Mouse (Mus musculus) intestine, embryonic 14.5 days (tissue): ENCODE data around the gene Dio2. TPM values are rescaled to one million over a fixed set of nuclear protein-coding genes. Genes with fewer than 3 reads are reported as not detected.

Source experiments
- ATAC-seq: fragments of 200-750 bp; cut with Nextera tagmentation; replicated peaks from 2 replicates; pipeline ENCODE4 v1.8.0; 2017; ENCODE audit warnings: low read depth, moderate number of reproducible peaks, moderate TSS enrichment, moderate library complexity; ENCODE audit not compliant: low FRiP score, low TSS enrichment
- DNase-seq: peaks from one replicate; pipeline ENCODE4 v3.0.0-alpha.2; 2018; ENCODE audit warnings: low spot score
- H3K27ac ChIP-seq: fragments of 300-500 bp; sonication (generic); 2 replicates; pipeline ENCODE4 v1.5.1; 2014; ENCODE audit warnings: low read depth, mild to moderate bottlenecking, control low read depth
- H3K27me3 ChIP-seq: fragments of 300-500 bp; sonication (generic); replicated peaks from 2 replicates; pipeline ENCODE4 v1.6.1; 2014; ENCODE audit warnings: low read length, control low read depth; ENCODE audit not compliant: control insufficient read depth, insufficient read depth
- H3K36me3 ChIP-seq: fragments of 300-500 bp; sonication (generic); 2 replicates; pipeline ENCODE4 v1.6.1; 2014; ENCODE audit warnings: low read length, control low read depth; ENCODE audit not compliant: control insufficient read depth, insufficient read depth
- H3K4me1 ChIP-seq: fragments of 300-500 bp; sonication (generic); replicated peaks from 2 replicates; pipeline ENCODE4 v1.6.1; 2014; ENCODE audit warnings: low read length, control low read depth, mixed read lengths; ENCODE audit not compliant: control insufficient read depth, insufficient read depth
- H3K4me2 ChIP-seq: fragments of 300-500 bp; sonication (generic); 2 replicates; pipeline ENCODE4 v1.6.1; 2014; ENCODE audit warnings: low read length
- H3K4me3 ChIP-seq: fragments of 300-500 bp; sonication (generic); 2 replicates; pipeline ENCODE4 v1.5.1; 2014; ENCODE audit warnings: low read depth, low read length, control low read depth, mixed read lengths
- H3K9ac ChIP-seq: fragments of 300-500 bp; sonication (generic); 2 replicates; pipeline ENCODE4 v1.6.1; 2014; ENCODE audit warnings: mild to moderate bottlenecking, low read length
- H3K9me3 ChIP-seq: fragments of 300-500 bp; sonication (generic); 2 replicates; pipeline ENCODE4 v1.6.1; 2016; ENCODE audit warnings: low read length, control low read depth; ENCODE audit not compliant: control insufficient read depth
- WGBS: fragments of 180-500 bp; shearing (Covaris S2); extraction: QIAGEN DNeasy Blood & Tissue Kit; methylation state at CpG from one replicate; pipeline ENCODE4 v1.1.7; 2014; 5-methylcytosine and 5-hydroxymethylcytosine counted together
- polyA plus RNA-seq: library from polyadenylated mRNA; unstranded; fragments of >200 nt; fragmentation: Nextera tagmentation; extraction: Ambion mirVana; gene quantifications from 2 replicates; pipeline ENCODE4 v1.2.1, GENCODE M21; 2014

The Dio2 gene
- polyA plus RNA-seq, 1 experiment from 2014 or later, result 0.15 TPM

- 48% methylated on average over 10 of the region's 10 CpGs for WGBS
- ATAC-seq (no peak), DNase-seq (peak; percentile 62)
Measured at GRCm38 (mm10) chr12:90729648-90730047, 8.6 kb downstream of the Dio2 start.

DNA sequence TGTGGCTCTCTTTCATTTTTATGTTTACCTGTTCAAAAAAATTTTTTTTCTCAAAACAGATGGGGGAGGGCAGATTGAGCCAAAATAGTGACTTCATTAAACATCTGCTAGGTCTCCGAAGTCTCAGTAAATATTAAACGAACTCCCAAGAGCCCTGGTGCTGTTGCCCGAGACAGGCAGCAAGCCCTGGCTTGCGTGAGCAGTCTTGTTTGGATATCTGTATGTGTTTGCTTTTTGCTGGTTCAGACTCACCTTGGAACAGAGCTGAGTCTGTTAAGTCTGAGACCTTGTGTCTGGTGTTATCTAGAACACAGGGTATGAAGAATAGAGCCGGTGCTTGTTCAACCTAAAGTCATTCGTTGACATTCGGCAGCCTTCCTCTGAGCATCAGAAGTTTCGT, 13.1 kb downstream of the Dio2 start:
- no peak for DNase-seq
- Histone ChIP-seq H3K4me1 (no peaks in the 10 kb centered on the region), H3K27ac (no peak overlapping the region), H3K9ac (no peak overlapping the region), H3K36me3 (no peaks in the 10 kb centered on the region), H3K4me2 (no peak overlapping the region), H3K4me3 (no peak overlapping the region), H3K27me3 (no peaks in the 10 kb centered on the region), H3K9me3 (no peaks in the 10 kb centered on the region)
- 54% methylated on average over 8 of the region's 8 CpGs for WGBS
- ATAC-seq, result no peak

More at GRCm38 (mm10) chr12:90729648-90730047, 8.6 kb downstream of the Dio2 start:
- Histone ChIP-seq H3K4me2 (no peak overlapping the region), H3K27ac (no peak overlapping the region), H3K9me3 (no peaks in the 10 kb centered on the region), H3K36me3 (no peaks in the 10 kb centered on the region), H3K9ac (no peak overlapping the region), H3K4me1 (no peaks in the 10 kb centered on the region), H3K27me3 (no peaks in the 10 kb centered on the region), H3K4me3 (no peak overlapping the region)

GRCm38 (mm10) chr12:90724644-90725043, 13.6 kb downstream of the Dio2 start:
- Histone ChIP-seq H3K36me3 (no peaks in the 10 kb centered on the region), H3K9ac (no peak overlapping the region), H3K4me2 (no peak overlapping the region), H3K27ac (no peak overlapping the region), H3K4me1 (no peaks in the 10 kb centered on the region), H3K9me3 (no peaks in the 10 kb centered on the region), H3K27me3 (no peaks in the 10 kb centered on the region), H3K4me3 (no peak overlapping the region)
- ATAC-seq (no peak), DNase-seq (no peak)
- WGBS, result 84% methylated on average over 11 of the region's 11 CpGs

- DNase-seq, result no peak
- Histone ChIP-seq H3K36me3 (no peaks in the 10 kb centered on the region), H3K27ac (no peak overlapping the region), H3K4me3 (no peak overlapping the region), H3K9me3 (no peaks in the 10 kb centered on the region), H3K4me2 (no peak overlapping the region), H3K9ac (no peak overlapping the region), H3K4me1 (no peaks in the 10 kb centered on the region), H3K27me3 (no peaks in the 10 kb centered on the region)
- no peak for ATAC-seq
- 85% methylated on average over 2 of the region's 2 CpGs for WGBS
Measured at GRCm38 (mm10) chr12:90694135-90694534, 44.1 kb downstream of the Dio2 start.
